Mouse (Mus musculus) cerebellum, adult 2 months (tissue): ENCODE measurements at regions not wholly inside any gene's neighbourhood (a gene's known extent, or its start where the extent isn't known, plus 50 kb on each side); places are given as distances from the start of the nearest gene placed in this dataset.

Experiments used
- CTCF ChIP-seq: fragments of 200-500 bp; IDR thresholded peaks from 2 replicates; pipeline ENCODE4 v1.5.1; 2011; ENCODE audit warnings: low read depth, mild to moderate bottlenecking, control low read depth, low read length, moderate library complexity, borderline replicate concordance; ENCODE audit not compliant: insufficient read depth
- POLR2A ChIP-seq: fragments of 200-500 bp; IDR thresholded peaks from 2 replicates; pipeline ENCODE4 v1.6.1; 2011; ENCODE audit warnings: low read length, control low read depth, borderline replicate concordance; ENCODE audit not compliant: insufficient read depth

GRCm38 (mm10) chr3:18695113-18695792 is 747.0 kb downstream of the Cypt12 start:
- TF ChIP-seq CTCF (no peak), POLR2A (no peak)
